Mouse (Mus musculus): ENCODE data around the gene Prkca.

DNA sequence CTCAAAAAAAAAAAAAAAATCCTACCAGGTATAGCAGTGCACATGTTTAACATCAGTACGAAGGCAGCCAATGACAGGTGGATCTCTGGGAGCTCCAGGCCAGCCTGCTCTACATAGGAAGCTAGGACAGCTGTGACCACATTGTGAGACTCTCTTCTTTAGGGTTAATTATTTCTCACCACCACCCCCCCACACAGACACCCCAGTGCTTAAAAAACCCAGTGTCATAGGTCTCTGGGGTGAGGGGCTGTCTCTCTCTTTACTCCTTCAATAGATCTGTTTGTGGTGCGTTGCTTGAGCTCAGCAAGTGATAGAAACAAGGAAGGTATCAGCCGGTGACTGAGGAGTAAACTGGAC lies 94.7 kb downstream of the Prkca start:
- TF ChIP-seq CTCF (IDR thresholded peaks at IDR 0.05; ENCODE audit: control insufficient read depth, insufficient read depth, insufficient replicate concordance, low read depth, low read length) (no peak), POLR2A (IDR thresholded peaks at IDR 0.05; ENCODE audit: control insufficient read depth, low read depth, low read length) (no peak)
